Mouse (Mus musculus) erythroblast, adult 5-6 weeks (primary cell): ENCODE measurements around the gene Sertad1. TPM values are rescaled to one million over a fixed set of nuclear protein-coding genes. Genes with fewer than 3 reads are reported as not detected.

Experiments
- ATAC-seq: replicated peaks from 2 replicates; pipeline ENCODE4 v1.8.0; 2016; ENCODE audit warnings: moderate number of reproducible peaks, mild to moderate bottlenecking, moderate TSS enrichment, inconsistent platforms; ENCODE audit not compliant: poor library complexity, low FRiP score, severe bottlenecking
- total RNA-seq, 2 experiments: library from RNA; stranded (forward) in 1 of 2; stranded (reverse) in 1 of 2; fragments of 150-400 nt in 1 of 2; fragments of 200-764, 138-1000 nt in 1 of 2; gene quantifications; 2 replicates each; pipeline versions ENCODE4 v1.2.3 to v1.2.4; 2015 to 2017; ENCODE audit warnings: low replicate concordance in 2 of 2

The Sertad1 gene
- total RNA-seq, 2 experiments from 2014 or later, result 26.2 to 26.5 TPM

DNA sequence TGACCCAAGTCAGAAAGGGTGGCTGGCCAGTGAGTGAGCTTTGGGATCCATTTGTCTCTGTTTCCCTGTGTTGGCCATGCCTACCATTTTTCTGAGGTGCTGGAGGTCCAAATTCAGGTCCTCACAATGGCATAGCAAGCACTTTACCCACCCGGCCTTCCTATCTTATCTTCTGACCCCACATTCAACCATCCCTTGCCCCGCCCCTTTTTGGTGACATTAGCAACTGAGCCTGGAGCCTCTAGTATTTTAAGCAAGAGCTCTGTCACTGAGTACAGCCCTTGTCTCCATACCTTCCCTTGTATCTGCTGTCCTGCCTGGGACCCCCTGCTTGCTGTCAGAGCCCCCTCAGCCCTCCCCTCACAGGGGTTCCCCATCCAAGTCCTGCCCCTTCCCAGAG, 48.7 kb downstream of the Sertad1 start:
- peak; percentile 72 for ATAC-seq

DNA sequence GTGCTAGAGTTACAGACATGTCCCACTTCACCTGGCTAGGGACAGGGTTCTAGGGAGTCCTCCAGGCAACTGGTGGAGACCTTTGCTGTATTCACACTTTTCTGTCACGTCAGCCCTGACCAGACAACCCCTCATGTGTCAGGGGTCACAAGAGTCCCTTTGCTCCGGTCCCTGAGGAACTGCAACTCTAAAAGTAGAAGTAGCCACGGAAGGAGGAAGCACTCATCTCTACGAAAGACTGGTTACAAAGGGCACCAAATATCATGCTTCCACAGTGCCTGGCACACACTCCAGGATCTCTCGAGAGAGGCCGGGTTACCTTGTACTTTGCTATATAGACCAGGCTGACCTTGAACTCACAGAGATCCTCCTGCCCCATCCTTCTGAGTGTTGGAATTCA, 49.9 kb downstream of the Sertad1 start:
- no peak for ATAC-seq

DNA sequence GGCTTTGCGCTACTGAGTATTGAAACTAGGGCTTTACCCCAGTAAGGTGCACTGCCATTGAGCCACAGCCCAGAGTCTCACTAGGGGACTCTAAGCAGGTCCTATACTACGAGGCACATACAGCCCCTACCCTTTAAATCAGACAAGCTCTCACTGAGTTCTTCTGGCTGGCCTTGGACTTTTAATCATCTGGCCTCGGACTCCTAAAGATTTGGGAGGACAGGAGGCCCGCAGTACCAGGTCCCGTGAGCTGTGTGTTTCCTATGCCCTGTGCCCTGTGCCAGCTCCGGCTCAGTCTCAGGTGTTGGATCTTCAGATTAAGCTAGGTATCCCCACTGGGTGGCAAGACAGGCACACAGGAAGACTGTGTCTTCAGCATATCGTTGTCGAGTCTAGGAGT, 51.3 kb downstream of the Sertad1 start:
- no peak for ATAC-seq

DNA sequence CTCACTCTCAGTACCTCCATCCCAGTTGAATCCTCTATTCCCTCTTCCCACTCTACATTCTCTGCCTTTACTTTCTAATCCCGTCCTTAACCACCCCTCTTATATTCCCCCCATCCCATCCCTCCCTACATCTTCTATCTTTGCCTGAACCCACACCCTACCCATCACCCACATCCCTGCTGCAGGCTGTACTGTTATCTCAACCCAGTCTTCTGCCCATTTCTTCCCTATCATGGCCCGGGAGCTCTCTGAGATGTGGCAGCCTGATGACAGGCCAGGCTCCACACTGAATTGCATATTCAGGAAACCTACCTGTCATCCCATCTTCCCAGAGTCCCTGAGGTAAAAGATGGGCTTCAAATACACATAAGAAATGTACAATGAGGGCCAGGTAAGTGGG, 52.1 kb downstream of the Sertad1 start:
- no peak for ATAC-seq

Other genes with a start within 250 kb of the Sertad1 start
- gene Numbl, start 228.5 kb upstream of the Sertad1 start, total RNA-seq (2015; ENCODE audit: low replicate concordance), result 0.42 and 0.58 TPM in 2 replicates
- 0.17 and 1.5 TPM in 2 replicates for gene Numbl, start 228.5 kb upstream of the Sertad1 start, total RNA-seq (2017; ENCODE audit: low replicate concordance)
- not detected in 2 replicates for gene Ltbp4, start 149.2 kb upstream of the Sertad1 start, total RNA-seq (2015; ENCODE audit: low replicate concordance)
- gene Ltbp4, start 149.2 kb upstream of the Sertad1 start, total RNA-seq (2017; ENCODE audit: low replicate concordance), result 1.2 TPM in 1 of 2 replicates, not detected in the other
- 9.0 and 13.3 TPM in 2 replicates for gene Shkbp1, start 130.9 kb upstream of the Sertad1 start, total RNA-seq (2015; ENCODE audit: low replicate concordance)
- gene Shkbp1, start 130.9 kb upstream of the Sertad1 start, total RNA-seq (2017; ENCODE audit: low replicate concordance), result 3.4 and 10.0 TPM in 2 replicates
- not detected in 2 replicates for gene Gm20479, start 129.5 kb upstream of the Sertad1 start, total RNA-seq (2015; ENCODE audit: low replicate concordance)
- not detected in 2 replicates for gene Gm20479, start 129.5 kb upstream of the Sertad1 start, total RNA-seq (2017; ENCODE audit: low replicate concordance)
- gene Sptbn4, start 39.2 kb upstream of the Sertad1 start, total RNA-seq (2015; ENCODE audit: low replicate concordance), result 0.42 TPM in 1 of 2 replicates, not detected in the other
- 0.17 and 0.28 TPM in 2 replicates for gene Sptbn4, start 39.2 kb upstream of the Sertad1 start, total RNA-seq (2017; ENCODE audit: low replicate concordance)
- gene Blvrb, start 38.9 kb upstream of the Sertad1 start, total RNA-seq (2015; ENCODE audit: low replicate concordance), result 379 and 403 TPM in 2 replicates
- gene Blvrb, start 38.9 kb upstream of the Sertad1 start, total RNA-seq (2017; ENCODE audit: low replicate concordance), result 431 and 604 TPM in 2 replicates
- 31.8 and 57.3 TPM in 2 replicates for gene Sertad3, start 13.1 kb upstream of the Sertad1 start, total RNA-seq (2015; ENCODE audit: low replicate concordance)
- 56.2 and 61.8 TPM in 2 replicates for gene Sertad3, start 13.1 kb upstream of the Sertad1 start, total RNA-seq (2017; ENCODE audit: low replicate concordance)
- not detected in 2 replicates for gene Prx, start 12.4 kb downstream of the Sertad1 start, total RNA-seq (2015; ENCODE audit: low replicate concordance)
- 0.28 and 0.43 TPM in 2 replicates for gene Prx, start 12.4 kb downstream of the Sertad1 start, total RNA-seq (2017; ENCODE audit: low replicate concordance)
- gene Hipk4, start 36.4 kb downstream of the Sertad1 start, total RNA-seq (2015; ENCODE audit: low replicate concordance), result not detected in 2 replicates
- gene Hipk4, start 36.4 kb downstream of the Sertad1 start, total RNA-seq (2017; ENCODE audit: low replicate concordance), result not detected in 2 replicates
- 128 and 139 TPM in 2 replicates for gene Pld3, start 66.3 kb downstream of the Sertad1 start, total RNA-seq (2015; ENCODE audit: low replicate concordance)
- gene Pld3, start 66.3 kb downstream of the Sertad1 start, total RNA-seq (2017; ENCODE audit: low replicate concordance), result 73.6 and 84.7 TPM in 2 replicates
- 2.9 TPM in 1 of 2 replicates, not detected in the other for gene 2310022A10Rik, start 66.3 kb downstream of the Sertad1 start, total RNA-seq (2015; ENCODE audit: low replicate concordance)
- gene 2310022A10Rik, start 66.3 kb downstream of the Sertad1 start, total RNA-seq (2017; ENCODE audit: low replicate concordance), result 3.6 and 10.4 TPM in 2 replicates
- gene Akt2, start 104.6 kb downstream of the Sertad1 start, total RNA-seq (2015; ENCODE audit: low replicate concordance), result 22.7 and 25.1 TPM in 2 replicates
- gene Akt2, start 104.6 kb downstream of the Sertad1 start, total RNA-seq (2017; ENCODE audit: low replicate concordance), result 51.2 and 57.6 TPM in 2 replicates
- gene Ttc9b, start 167.0 kb downstream of the Sertad1 start, total RNA-seq (2015; ENCODE audit: low replicate concordance), result not detected in 2 replicates
- gene Ttc9b, start 167.0 kb downstream of the Sertad1 start, total RNA-seq (2017; ENCODE audit: low replicate concordance), result not detected in 2 replicates
- gene Map3k10, start 187.7 kb downstream of the Sertad1 start, total RNA-seq (2015; ENCODE audit: low replicate concordance), result 1.0 TPM in 1 of 2 replicates, not detected in the other
- 0.77 and 0.98 TPM in 2 replicates for gene Map3k10, start 187.7 kb downstream of the Sertad1 start, total RNA-seq (2017; ENCODE audit: low replicate concordance)
- not detected in 2 replicates for gene Zfp607b, start 202.4 kb downstream of the Sertad1 start, total RNA-seq (2015; ENCODE audit: low replicate concordance)
- 0.28 TPM in 1 of 2 replicates, not detected in the other for gene Zfp607b, start 202.4 kb downstream of the Sertad1 start, total RNA-seq (2017; ENCODE audit: low replicate concordance)
- gene Zfp60, start 244.5 kb downstream of the Sertad1 start, total RNA-seq (2015; ENCODE audit: low replicate concordance), result 0.42 and 4.0 TPM in 2 replicates
- 1.8 and 4.5 TPM in 2 replicates for gene Zfp60, start 244.5 kb downstream of the Sertad1 start, total RNA-seq (2017; ENCODE audit: low replicate concordance)